Mouse (Mus musculus) common myeloid progenitor, adult 5-6 weeks (primary cell): Measurements from ENCODE around the gene Arl5b. TPM values are rescaled to one million over a fixed set of nuclear protein-coding genes. Genes with fewer than 3 reads are reported as not detected.

Experiments used
- ATAC-seq: replicated peaks from 2 replicates; pipeline ENCODE4 v1.8.0; 2016; ENCODE audit warnings: low read depth, mild to moderate bottlenecking, moderate TSS enrichment, inconsistent platforms; ENCODE audit not compliant: poor library complexity, severe bottlenecking
- total RNA-seq: library from RNA; stranded (forward); fragments of 200-1000, 187-1606 nt; gene quantifications from 2 replicates; pipeline ENCODE4 v1.2.3, GENCODE M21; 2017

The Arl5b gene
- total RNA-seq, result 17.7 and 24.9 TPM in 2 replicates

- ATAC-seq, result peak; percentile 99
Measured at GRCm38 (mm10) chr2:15049117-15049873, at the start of gene Arl5b. TSS of gene Arl5b (plus strand) at chr2:15049395.

- ATAC-seq, result no peak
Measured at GRCm38 (mm10) chr2:15007531-15007930, 41.7 kb upstream of the Arl5b start.

- no peak for ATAC-seq
Measured at GRCm38 (mm10) chr2:15008072-15008471, 41.1 kb upstream of the Arl5b start.

DNA sequence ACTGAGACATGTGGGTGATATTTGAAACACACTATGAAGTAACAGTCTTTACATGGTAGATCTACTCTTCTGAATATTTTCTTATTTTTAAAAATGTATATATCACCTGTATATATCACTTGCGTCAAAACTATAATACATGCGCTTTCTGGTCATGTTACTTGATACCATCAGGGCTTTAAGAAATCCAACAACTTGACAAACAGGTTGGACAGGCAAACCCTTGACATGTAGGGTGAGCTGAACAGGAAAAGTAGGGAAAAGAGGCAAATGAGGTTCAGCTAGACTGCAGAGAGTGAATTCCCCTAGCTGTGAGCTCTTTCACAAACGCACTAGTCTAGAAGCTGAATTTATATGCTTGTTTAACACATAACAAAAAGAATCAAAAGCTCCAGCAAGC is 22.4 kb upstream of the Arl5b start:
- ATAC-seq, result no peak

DNA sequence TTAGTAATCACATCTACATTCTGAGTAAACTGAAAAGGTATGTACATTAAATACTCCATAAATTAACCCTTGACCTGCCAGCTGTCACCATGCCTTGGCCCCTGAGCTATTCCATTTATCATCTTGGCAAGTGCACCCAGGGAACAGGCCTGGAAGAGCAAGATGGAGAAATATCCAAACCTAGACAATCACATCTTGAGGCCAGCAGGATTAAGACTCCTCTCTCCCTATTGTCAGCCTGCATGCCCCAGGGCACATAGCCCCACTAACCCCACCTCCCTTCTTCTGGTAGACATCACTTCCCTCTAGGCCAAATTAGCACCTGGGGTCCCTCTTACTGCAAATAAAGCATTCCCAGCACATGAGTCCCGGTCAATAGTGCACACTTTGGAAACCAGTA is 21.4 kb upstream of the Arl5b start:
- ATAC-seq, result no peak

GRCm38 (mm10) chr2:15038705-15039104 is 10.5 kb upstream of the Arl5b start:
- no peak for ATAC-seq

DNA sequence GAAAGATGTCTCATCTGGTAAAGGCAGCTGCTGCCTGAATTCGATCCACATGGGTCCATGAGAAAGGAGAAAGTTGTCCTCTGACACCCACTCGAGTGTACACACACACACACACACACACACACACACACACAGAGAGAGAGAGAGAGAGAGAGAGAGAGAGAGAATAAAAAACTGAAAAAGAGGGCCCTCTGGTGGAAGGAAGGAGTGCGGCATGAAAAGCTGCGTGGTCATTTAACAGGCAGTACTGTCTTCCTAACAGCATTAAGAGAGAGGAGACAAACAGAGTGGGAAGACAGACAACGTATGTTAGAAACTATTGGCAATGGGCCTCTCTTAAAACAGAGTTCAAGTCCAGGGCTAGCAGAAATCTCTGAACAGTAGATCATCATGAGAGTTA is 8.9 kb upstream of the Arl5b start:
- ATAC-seq, result peak; percentile 73

GRCm38 (mm10) chr2:15054496-15054895 is 5.3 kb downstream of the Arl5b start:
- no peak for ATAC-seq

DNA sequence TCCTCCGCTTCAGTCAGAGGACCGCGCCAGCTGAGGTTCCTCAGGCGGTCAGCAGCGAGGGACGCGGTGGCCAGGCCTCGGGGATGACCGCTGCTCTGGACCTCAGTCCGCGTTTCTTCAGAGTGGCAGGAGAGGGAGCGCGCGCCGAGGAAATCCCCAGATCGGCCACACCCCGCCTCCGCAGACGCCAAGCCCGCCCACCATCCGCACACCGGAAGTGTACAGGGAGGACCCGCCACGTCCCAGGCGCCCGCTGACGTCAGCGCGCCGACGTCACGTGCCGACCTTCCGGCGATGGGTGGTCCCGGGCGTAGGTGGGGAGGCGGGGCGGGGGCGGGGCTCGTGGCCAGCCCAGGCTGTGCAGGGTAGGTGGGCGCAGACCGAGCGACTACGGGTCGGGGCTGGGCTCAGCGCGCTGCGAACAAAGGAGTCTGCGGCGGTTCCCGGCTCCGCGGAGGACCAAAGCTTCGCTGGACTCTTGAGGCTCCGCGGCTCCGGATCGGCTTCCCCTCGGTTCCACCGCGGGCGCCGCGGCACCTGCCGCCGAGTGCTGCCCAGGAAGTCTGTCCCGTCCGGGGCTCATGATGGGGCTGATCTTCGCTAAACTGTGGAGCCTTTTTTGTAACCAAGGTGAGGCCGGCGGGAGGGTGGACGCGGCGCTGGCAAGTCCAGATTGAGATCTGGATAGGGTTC is 5.9 kb downstream of the Arl5b start, which contains the start of gene Nsun6:
Gene Nsun6, minus strand, starts transcription at position 125 of the 693 bp plus-strand sequence.
- peak; percentile 92 for ATAC-seq

- ATAC-seq, result no peak; the same call in 1 of the 2 replicates
Measured at GRCm38 (mm10) chr2:15055741-15056151, 6.6 kb downstream of the Arl5b start.

- no peak for ATAC-seq
Measured at GRCm38 (mm10) chr2:15058227-15058626, 9.0 kb downstream of the Arl5b start.

- no peak for ATAC-seq
Measured at GRCm38 (mm10) chr2:15060856-15061255, 11.7 kb downstream of the Arl5b start.

DNA sequence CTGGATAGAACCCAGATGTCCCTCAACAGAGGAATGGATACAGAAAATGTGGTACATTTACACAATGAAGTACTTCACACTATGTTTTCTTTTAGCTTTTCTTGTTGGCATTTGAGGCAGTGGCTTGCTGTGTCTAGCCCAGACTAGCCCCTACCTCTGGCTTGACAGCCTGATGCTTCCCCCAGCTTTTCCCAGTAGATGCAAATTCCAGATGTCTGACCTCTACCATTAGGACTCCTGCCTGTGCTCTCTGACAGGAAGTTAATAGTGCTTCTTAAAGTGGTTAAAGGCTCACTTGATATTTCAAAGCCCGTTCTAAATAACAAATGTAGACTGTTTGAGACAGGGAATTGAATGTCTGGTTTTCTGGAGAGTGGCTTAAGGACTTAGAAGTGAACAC is 14.6 kb downstream of the Arl5b start:
- no peak for ATAC-seq

- ATAC-seq, result no peak
Measured at GRCm38 (mm10) chr2:15064380-15065269, 15.4 kb downstream of the Arl5b start.

DNA sequence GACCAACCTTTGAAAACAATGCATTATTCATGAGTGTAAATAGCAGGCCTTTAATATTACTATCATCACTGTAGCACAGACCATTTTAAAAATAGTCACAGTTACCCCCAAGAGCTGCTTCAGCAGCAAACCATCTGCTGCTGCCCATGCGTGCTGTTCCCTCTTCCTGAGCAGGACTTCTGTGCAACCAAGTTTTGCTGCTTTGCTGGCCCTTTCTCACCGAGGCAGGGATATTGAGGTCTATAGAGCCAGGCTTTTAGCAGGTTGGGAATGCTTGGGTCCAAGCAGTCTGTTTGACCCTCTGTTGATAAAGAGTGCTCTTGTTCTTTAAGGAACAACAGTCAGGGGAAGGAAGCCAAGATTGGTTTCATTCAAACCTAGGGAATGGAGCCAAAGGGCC is 16.3 kb downstream of the Arl5b start:
- ATAC-seq, result no peak

DNA sequence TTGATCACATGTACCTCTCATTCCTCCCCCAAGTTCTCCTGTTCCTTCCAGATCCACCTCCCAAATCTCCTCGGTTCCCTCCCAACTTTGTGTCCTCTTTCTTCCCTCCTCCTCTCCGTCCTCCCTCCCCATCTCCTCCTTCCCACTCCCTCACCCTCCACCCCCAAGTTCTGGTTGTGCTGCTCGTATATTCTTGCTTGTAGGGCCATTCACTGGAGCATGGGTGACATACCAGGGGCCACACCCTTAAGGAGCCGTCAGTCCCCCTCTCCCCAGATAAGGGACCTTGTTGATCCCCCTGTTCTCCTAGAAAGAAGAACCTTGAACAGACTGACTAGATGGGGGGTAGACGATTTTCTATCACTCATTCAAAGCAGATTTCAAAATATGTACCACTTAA is 17.9 kb downstream of the Arl5b start:
- ATAC-seq, result no peak

DNA sequence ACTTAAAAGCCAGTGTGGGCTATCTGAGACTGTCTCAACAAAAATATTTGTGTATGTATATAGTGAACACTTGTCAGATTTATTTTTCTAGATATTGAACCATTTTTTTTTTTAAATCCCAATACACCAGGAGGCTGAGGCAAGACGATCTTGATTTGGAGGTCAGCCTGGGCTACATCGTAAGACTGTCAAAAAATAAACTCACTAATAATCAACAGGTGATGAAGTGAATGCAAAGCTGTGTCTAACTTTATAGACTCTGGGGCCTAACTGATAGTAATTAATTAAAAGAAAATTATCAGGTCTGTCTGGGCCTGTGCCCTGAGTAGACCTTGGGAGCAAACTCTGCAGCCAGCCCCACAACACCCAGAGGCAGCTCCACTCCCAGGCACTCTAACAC is 34.5 kb downstream of the Arl5b start:
- no peak for ATAC-seq

- no peak for ATAC-seq
Measured at GRCm38 (mm10) chr2:15087308-15087707, 38.1 kb downstream of the Arl5b start.

- ATAC-seq, result peak; percentile 72
Measured at GRCm38 (mm10) chr2:15096514-15097090, 47.4 kb downstream of the Arl5b start.

GRCm38 (mm10) chr2:15104386-15104785 is 55.2 kb downstream of the Arl5b start:
- ATAC-seq, result peak; percentile 74
